Mouse (Mus musculus): ENCODE measurements at regions not wholly inside any gene's neighbourhood (a gene's known extent, or its start where the extent isn't known, plus 50 kb on each side); places are given as distances from the start of the nearest gene placed in this dataset.

GRCm38 (mm10) chr2:146571036-146571435 is 58.9 kb upstream of the Ralgapa2 start:
- TF ChIP-seq CTCF (IDR thresholded peaks at IDR 0.05; ENCODE audit: extremely low read depth, insufficient read depth, low read length) (no peak), POLR2A (IDR thresholded peaks at IDR 0.05; ENCODE audit: extremely low read depth, insufficient read depth, low read length) (no peak)
